Mouse (Mus musculus) intestine, postnatal 0 days (tissue): Measurements from ENCODE around the gene Wbp1l. TPM values are rescaled to one million over a fixed set of nuclear protein-coding genes. Genes with fewer than 3 reads are reported as not detected.

Source experiments
- ATAC-seq: fragments of 200-750 bp; cut with Nextera tagmentation; 2 replicates; pipeline ENCODE4 v1.8.0; 2017; ENCODE audit warnings: mild to moderate bottlenecking, moderate TSS enrichment, moderate library complexity
- H3K27ac ChIP-seq: fragments of 300-500 bp; sonication (generic); 2 replicates; pipeline ENCODE4 v1.5.1; 2014; ENCODE audit warnings: mild to moderate bottlenecking, low read depth, low read length, moderate library complexity
- H3K27me3 ChIP-seq: fragments of 300-500 bp; sonication (generic); replicated peaks from 2 replicates; pipeline ENCODE4 v1.6.1; 2014; ENCODE audit warnings: low read length, mixed read lengths; ENCODE audit not compliant: control insufficient read depth, insufficient read depth
- H3K36me3 ChIP-seq: fragments of 300-500 bp; sonication (generic); 2 replicates; pipeline ENCODE4 v1.6.1; 2014; ENCODE audit warnings: mild to moderate bottlenecking, moderate library complexity; ENCODE audit not compliant: control insufficient read depth, insufficient read depth
- H3K4me1 ChIP-seq: fragments of 300-500 bp; sonication (generic); replicated peaks from 2 replicates; pipeline ENCODE4 v1.6.1; 2014; ENCODE audit warnings: antibody characterized with exemption, low read length, mixed read lengths; ENCODE audit not compliant: control insufficient read depth, insufficient read depth
- H3K4me2 ChIP-seq: fragments of 300-500 bp; sonication (generic); replicated peaks from 2 replicates; pipeline ENCODE4 v1.6.1; 2014; ENCODE audit warnings: low read depth, mild to moderate bottlenecking, moderate library complexity
- H3K4me3 ChIP-seq: fragments of 300-500 bp; sonication (generic); 2 replicates; pipeline ENCODE4 v1.5.1; 2014; ENCODE audit warnings: low read depth, low read length
- H3K9ac ChIP-seq: fragments of 300-500 bp; sonication (generic); 2 replicates; pipeline ENCODE4 v1.6.1; 2014; ENCODE audit warnings: mild to moderate bottlenecking, low read depth, low read length
- H3K9me3 ChIP-seq: fragments of 300-500 bp; sonication (generic); 2 replicates; pipeline ENCODE4 v1.6.1; 2016; ENCODE audit warnings: mixed run types; ENCODE audit not compliant: control insufficient read depth
- CTCF ChIP-seq: sonication (generic); IDR thresholded peaks from 2 replicates; pipeline ENCODE4 v1.5.1; 2016; ENCODE audit warnings: low read depth, mild to moderate bottlenecking, control low read depth, antibody characterized with exemption, moderate library complexity
- WGBS: fragments of 180-500 bp; shearing (Covaris S2); extraction: QIAGEN DNeasy Blood & Tissue Kit; methylation state at CpG from one replicate; pipeline ENCODE4 v1.1.7; 2014; 5-methylcytosine and 5-hydroxymethylcytosine counted together
- polyA plus RNA-seq: library from polyadenylated mRNA; unstranded; fragments of >200 nt; fragmentation: Nextera tagmentation; extraction: Ambion mirVana; gene quantifications from 2 replicates; pipeline ENCODE4 v1.2.1, GENCODE M21; 2015

Wbp1l gene
- polyA plus RNA-seq, 1 experiment from 2014 or later = 33.1 TPM

DNA sequence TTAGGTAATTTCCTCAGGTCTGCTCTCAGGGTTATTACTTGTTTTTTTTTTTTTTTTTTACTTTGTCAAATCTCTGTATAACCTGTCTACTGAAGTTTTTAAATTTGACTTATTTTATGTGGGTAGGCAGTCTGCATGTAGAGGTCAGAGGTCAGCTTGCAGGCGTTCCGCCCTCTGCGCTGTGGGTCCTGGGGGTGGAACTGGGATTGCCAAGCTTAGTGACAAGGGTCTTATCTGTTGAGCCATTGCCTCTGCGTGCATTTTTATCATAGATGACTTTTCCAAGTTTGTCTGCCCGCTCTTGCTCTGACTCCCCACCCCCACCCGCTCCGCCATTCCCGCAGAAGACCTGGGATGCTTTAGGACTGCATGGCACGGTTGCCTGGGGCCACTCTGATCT, 36.9 kb downstream of the Wbp1l start:
- H3K27me3 ChIP-seq = no peaks in the 10 kb centered on the region
- H3K4me3 ChIP-seq = no peak overlapping the region
- H3K9ac ChIP-seq = no peak overlapping the region
- H3K9me3 ChIP-seq = no peaks in the 10 kb centered on the region
- no peak for ATAC-seq
- H3K27ac ChIP-seq = no peak overlapping the region
- no peak for TF ChIP-seq CTCF
- WGBS = 42% methylated on average over 9 of the region's 9 CpGs
- no peak overlapping the region for H3K4me2 ChIP-seq
- peaks cover 6% of the 10 kb centered on the region for H3K4me1 ChIP-seq
- peaks cover 11% of the 10 kb centered on the region; the same call in 1 of the 2 replicates for H3K36me3 ChIP-seq

DNA sequence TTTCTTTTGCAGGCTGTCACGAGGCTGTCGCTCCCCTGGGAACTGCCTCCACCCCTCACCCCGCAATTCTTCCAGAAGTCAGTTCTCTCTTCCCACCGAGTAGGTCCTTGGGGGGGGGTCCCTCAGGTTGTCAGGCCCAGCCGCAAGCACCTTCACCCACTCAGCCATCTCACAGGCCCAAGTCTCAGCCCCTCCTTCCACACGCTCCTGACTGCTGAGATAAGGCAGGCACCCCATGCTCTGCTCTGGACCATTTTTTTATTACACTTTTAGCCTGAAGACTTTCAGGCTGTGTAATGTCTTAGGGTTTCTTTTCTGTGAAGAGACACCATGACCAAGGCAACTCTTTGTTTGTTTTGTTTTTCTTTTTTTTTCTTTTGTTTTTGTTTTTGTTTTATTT, 38.7 kb downstream of the Wbp1l start:
- Histone ChIP-seq H3K9me3 (no peaks in the 10 kb centered on the region), H3K36me3 (peaks cover 9% of the 10 kb centered on the region; the same call in 1 of the 2 replicates), H3K4me1 (peaks cover 17% of the 10 kb centered on the region), H3K27ac (no peak overlapping the region), H3K27me3 (no peaks in the 10 kb centered on the region), H3K4me3 (no peak overlapping the region), H3K9ac (no peak overlapping the region), H3K4me2 (no peak overlapping the region)
- TF ChIP-seq CTCF = no peak
- WGBS = 78% methylated on average over 6 of the region's 6 CpGs
- no peak for ATAC-seq

DNA sequence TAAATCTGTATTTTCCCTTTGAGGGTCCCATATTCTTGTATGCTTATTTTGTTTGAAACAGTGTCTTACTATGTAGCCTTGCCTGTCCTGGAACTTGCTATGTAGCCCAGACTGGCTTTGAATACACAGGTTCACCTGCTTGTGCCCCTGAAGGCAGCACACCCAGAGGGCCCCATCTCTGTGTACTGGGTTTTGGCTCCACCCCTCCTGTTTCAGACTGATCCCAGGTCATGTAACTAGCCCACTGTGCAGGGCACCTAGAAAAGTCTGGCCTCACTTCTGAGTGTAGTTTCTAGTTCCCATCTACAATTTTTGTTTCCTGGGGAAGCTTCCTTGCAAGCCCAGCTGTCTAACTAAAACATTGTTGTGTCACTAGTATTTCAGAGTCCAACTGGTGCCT, 40.2 kb downstream of the Wbp1l start:
- Histone ChIP-seq H3K27ac (no peak overlapping the region), H3K4me1 (peaks cover 17% of the 10 kb centered on the region)
- TF ChIP-seq CTCF = no peak

DNA sequence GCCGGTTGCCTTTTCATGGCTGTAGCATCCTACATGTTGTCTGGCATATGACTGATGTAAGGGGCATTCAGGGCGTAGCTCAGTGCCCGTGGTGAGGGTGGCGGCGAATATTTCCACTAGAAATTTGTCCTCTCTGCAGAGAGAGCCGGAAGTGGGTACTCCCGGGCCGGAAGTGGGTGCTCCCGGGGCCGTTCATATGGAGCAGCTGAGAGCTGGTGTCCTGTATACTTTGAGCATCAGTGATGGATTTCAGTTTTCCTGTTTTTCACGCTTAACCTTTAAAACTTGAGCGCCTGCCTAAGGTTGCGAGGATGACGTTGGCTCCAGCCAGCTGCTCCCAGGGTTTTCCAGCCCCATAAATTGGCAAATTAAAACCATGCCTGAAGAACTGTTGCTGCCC, 40.6 kb downstream of the Wbp1l start:
- Histone ChIP-seq H3K4me3 (no peak overlapping the region), H3K9ac (no peak overlapping the region), H3K9me3 (no peaks in the 10 kb centered on the region), H3K27me3 (no peaks in the 10 kb centered on the region), H3K4me1 (peaks cover 17% of the 10 kb centered on the region), H3K27ac (no peak overlapping the region), H3K4me2 (no peak overlapping the region), H3K36me3 (peaks cover 11% of the 10 kb centered on the region; the same call in 1 of the 2 replicates)
- TF ChIP-seq CTCF = no peak
- ATAC-seq = no peak
- WGBS = 73% methylated on average over 14 of the region's 14 CpGs

More for the DNA sequence above, 40.2 kb downstream of the Wbp1l start:
- H3K36me3 ChIP-seq = peaks cover 7% of the 10 kb centered on the region; the same call in 1 of the 2 replicates
- no peak for ATAC-seq
- H3K9me3 ChIP-seq = no peaks in the 10 kb centered on the region
- no peak overlapping the region for H3K4me3 ChIP-seq
- no peak overlapping the region for H3K4me2 ChIP-seq
- no peaks in the 10 kb centered on the region for H3K27me3 ChIP-seq
- H3K9ac ChIP-seq = no peak overlapping the region

DNA sequence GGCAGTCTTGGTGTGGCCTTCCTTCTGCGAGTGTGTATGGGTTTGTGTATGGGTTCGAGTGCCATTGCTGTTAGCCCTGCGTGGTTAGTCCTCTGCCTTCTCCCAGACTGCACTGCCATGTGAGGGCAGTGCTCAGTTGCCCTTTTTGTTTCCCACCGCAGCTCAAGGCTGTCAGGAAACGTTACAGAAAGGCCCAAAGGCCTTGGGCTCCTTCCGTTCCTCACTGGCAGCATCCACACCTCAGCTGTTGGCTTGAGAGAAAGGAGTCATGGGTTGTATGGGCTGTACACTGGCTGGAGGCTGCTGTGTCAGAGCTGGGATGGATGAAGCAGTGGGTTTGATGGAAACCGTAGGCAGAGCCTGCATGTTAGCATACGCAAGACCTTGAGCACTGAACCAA, 41.9 kb downstream of the Wbp1l start:
- no peaks in the 10 kb centered on the region for H3K9me3 ChIP-seq
- H3K9ac ChIP-seq = no peak overlapping the region
- peaks cover 21% of the 10 kb centered on the region; the same call in 1 of the 2 replicates for H3K36me3 ChIP-seq
- no peak overlapping the region for H3K4me2 ChIP-seq
- ATAC-seq = no peak
- no peak overlapping the region for H3K4me3 ChIP-seq
- no peak for TF ChIP-seq CTCF
- no peaks in the 10 kb centered on the region for H3K27me3 ChIP-seq
- no peak overlapping the region; the same call in 1 of the 2 replicates for H3K27ac ChIP-seq
- peaks cover 14% of the 10 kb centered on the region for H3K4me1 ChIP-seq
- 85% methylated on average over 8 of the region's 8 CpGs for WGBS

DNA sequence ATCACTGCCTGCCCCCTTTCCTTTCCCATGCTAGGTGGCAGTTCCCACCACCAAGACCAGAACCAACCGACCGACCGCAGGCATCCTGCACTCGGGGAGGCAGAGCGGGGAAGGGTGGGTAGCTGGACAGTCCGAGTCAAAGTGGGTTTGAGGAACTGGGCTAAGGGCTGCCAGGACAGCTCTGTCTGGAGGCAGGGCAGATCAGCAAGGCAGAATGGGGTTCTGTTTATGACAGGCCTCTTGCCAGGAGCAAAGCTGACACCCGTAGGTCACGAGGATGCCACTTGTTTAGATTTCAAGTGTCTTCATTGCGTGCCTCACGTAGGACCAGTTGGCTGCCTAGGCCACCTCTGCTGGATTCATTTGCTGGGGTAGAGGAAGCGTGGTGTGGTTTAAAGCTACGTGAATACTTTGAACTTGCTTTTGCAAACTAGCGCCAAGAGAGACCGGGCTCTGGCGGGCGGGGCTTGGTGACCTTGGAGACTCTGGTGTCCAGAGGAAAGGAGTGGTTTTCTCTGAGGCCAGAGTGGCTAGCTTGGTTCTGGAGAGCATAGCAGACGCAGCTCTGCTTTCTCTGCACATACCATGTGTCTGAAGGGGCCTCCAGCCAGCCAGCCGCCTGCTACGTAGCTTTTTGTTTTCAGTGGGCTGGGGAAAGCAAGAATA, 42.7 kb downstream of the Wbp1l start:
- no peak for TF ChIP-seq CTCF
- ATAC-seq = 0 out of 2 replicates have a peak, but pooled peaks have one; percentile 18
- peaks cover 26% of the 10 kb centered on the region for H3K36me3 ChIP-seq
- no peaks in the 10 kb centered on the region for H3K9me3 ChIP-seq
- 30% methylated on average over 19 of the region's 19 CpGs for WGBS
- H3K27ac ChIP-seq = peak overlapping the region; percentile 63
- H3K4me3 ChIP-seq = no peak overlapping the region
- no peaks in the 10 kb centered on the region for H3K27me3 ChIP-seq
- H3K9ac ChIP-seq = no peak overlapping the region
- H3K4me1 ChIP-seq = peaks cover 14% of the 10 kb centered on the region
- peak overlapping the region; percentile 47 for H3K4me2 ChIP-seq
